ENCODE assay signal across 28 mouse cellular contexts in genomic region chr11:116001725-116002124, GRCm38 (mm10).
"Had no signal": no experiment of that assay in that cellular context is flagged by ENCODE, and none has a peak within 500 bp of the region (broad histone marks: within the 10 kb centered on the region; RNA-seq: fewer than 3 reads in every experiment).

No protein-coding gene starts in this region.

- H3K27ac ChIP-seq: embryonic facial prominence, embryonic 10.5 days; embryonic facial prominence, embryonic 12.5 days; embryonic facial prominence, embryonic 13.5 days; embryonic facial prominence, embryonic 15.5 days; forebrain, embryonic 12.5 days; forebrain, embryonic 13.5 days; forebrain, embryonic 15.5 days; gastrocnemius, adult 2 months; heart, adult 2 months had no signal

- H3K36me3 ChIP-seq: embryonic facial prominence, embryonic 12.5 days; forebrain, embryonic 12.5 days; forebrain, embryonic 15.5 days had no signal

- H3K9me3 ChIP-seq: embryonic facial prominence, embryonic 10.5 days; embryonic facial prominence, embryonic 12.5 days; embryonic facial prominence, embryonic 13.5 days; embryonic facial prominence, embryonic 15.5 days; forebrain, embryonic 13.5 days; forebrain, embryonic 15.5 days had no signal

- H3K4me3 ChIP-seq: embryonic facial prominence, embryonic 10.5 days; embryonic facial prominence, embryonic 12.5 days; embryonic facial prominence, embryonic 13.5 days; embryonic facial prominence, embryonic 15.5 days; erythroblast, embryonic 14.5 days; forebrain, embryonic 12.5 days; forebrain, embryonic 13.5 days; forebrain, embryonic 15.5 days; gastrocnemius, adult 2 months; heart, adult 2 months had no signal

- H3K9ac ChIP-seq: embryonic facial prominence, embryonic 12.5 days; embryonic facial prominence, embryonic 13.5 days; embryonic facial prominence, embryonic 15.5 days; forebrain, embryonic 12.5 days; forebrain, embryonic 13.5 days; forebrain, embryonic 15.5 days; forebrain, postnatal 0 days had no signal

- H3K4me2 ChIP-seq: embryonic facial prominence, embryonic 12.5 days; embryonic facial prominence, embryonic 13.5 days; embryonic facial prominence, embryonic 15.5 days; forebrain, embryonic 12.5 days; forebrain, embryonic 13.5 days; forebrain, embryonic 15.5 days had no signal

- DNase-seq: cerebellum, adult 18-20 months; cerebellum, adult 2 months; cerebellum, adult 8-10 months; cerebellum, adult 9-10 months; cerebellum, adult 9-11 months; cerebellum, postnatal 10 days; cerebellum, postnatal 14 days; cerebellum, postnatal 25 days; cerebellum, postnatal 36 days; embryo, embryonic 11 days; forebrain, postnatal 0 days; gastrocnemius, adult 2 months; gastrocnemius, postnatal 10 days; gastrocnemius, postnatal 14 days; gastrocnemius, postnatal 25 days; gastrocnemius, postnatal 36 days; heart, adult 18-20 months; heart, adult 2 months had no signal

- H3K27me3 ChIP-seq: embryonic facial prominence, embryonic 15.5 days; forebrain, embryonic 15.5 days had no signal

- ATAC-seq: forebrain, embryonic 13.5 days; forebrain, embryonic 14.5 days; forebrain, embryonic 15.5 days; forebrain, embryonic 16.5 days; forebrain, postnatal 0 days had no signal
